Mouse (Mus musculus): ENCODE measurements at regions not wholly inside any gene's neighbourhood (a gene's known extent, or its start where the extent isn't known, plus 50 kb on each side); places are given as distances from the start of the nearest gene placed in this dataset.
A peak's percentile ranks its signal among the peaks of the same experiment; 100 is the strongest.

DNA sequence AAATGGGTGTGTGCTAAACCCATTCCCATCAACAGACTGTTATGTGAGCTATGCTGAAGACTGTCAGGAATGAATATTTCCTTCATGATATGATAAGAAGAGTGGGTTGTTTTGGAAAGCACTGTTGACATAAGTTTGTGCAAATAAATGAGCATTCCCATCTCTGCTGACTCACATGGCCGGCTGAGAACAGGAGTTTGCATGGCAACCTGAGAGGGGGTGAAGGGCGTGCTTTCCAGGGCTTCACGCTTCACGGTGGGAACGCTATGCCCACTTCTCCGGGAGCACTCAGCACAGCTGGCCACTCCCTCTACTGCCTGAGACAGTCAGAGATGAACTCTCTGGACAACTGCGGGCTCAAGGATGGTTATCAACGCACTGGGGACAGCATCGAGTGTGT lies 348.9 kb upstream of the Slc24a5 start:
- DNase-seq (ENCODE audit: extremely low spot score) = no peak

DNA sequence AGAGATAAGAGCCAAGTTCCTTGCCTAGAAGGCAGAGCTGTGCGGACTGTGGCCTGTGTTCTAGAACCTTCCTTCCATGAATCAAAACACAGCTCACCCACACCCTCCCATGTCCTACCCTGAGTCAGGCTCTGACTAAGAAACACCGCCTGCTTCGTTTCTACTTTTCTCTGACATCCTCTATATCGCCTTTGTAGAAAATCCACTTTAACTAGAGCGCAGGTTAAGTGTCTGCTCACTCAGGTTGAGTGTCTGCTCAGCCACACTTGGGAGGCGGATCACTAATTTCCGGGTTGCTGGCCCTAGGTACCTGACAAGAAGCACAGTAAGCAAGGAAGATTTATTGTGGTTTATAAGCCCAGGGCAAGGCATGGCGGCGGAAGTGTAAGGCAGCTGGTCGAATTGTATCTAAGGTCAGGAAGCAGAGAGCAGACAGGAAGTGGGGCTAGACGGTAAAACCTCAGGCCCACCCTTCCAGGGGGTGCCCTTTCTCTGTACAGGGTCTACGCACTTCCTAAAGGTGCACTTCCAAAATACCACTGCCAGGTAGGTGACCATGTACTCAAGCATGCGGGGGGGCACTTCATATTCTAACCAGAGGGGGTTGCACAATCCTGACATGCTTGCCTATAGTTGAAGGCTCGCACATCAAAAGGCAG lies 348.0 kb upstream of the Slc24a5 start:
- no peak for DNase-seq (ENCODE audit: extremely low spot score)

DNA sequence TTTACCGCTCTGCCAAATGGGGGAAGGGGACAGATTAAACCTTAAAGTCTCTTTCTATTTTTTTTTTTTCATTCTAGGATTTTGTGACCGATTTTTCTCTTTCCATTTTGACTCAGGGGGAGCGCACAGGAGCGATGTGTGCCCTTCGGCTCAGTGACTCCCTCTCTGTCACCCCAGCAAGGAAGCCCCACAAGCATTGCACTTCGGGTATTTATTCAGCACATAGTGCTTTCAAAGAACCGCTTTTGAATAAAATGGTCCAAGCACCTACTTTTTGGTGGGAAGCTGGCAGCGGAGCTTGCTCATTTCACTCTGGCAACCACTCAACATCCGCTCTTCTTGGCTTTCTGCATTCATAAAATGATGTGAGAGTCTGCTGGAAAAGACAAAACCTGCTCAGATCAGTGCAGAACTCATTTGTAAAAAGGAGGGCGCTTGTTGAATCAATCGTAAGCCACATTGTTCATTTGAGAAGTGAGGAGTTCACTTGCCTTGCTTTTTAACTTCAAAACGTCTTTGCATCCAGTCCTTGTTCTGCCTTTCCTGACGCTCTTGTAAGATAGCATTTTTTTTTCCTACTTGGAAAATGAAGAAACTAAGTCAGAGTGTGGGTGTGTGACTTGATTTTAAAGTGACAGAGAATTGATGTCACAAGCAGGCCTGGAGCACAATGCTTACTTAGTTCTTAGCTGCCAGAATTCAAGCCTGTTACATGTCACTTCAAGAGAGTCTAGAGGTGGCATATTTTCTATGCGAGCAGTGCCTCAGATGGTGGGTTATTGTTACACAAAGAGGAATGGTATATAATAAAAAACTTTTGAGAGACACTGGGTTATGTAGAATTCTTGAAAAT lies 347.1 kb upstream of the Slc24a5 start:
- DNase-seq (ENCODE audit: extremely low spot score) = no peak

DNA sequence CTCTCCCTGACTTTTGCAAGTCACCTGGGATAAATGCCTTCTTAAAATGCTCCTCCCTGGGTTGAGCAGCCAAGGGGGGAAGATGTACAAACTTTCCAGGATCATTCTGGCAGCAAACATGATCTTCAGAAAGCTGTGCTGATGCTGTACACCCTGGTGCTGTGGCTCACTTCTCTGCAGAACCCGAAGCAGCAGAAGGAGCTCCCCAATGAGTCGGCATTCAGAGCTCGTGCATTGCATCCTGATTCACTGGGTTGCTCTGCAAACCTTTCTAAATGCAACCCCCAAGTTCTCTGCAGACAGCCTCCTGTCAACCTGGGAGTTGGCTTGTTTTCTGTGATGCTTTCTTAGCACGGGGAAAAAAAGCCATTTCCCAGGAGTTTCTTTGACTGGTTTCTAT lies 343.8 kb upstream of the Slc24a5 start:
- no peak for DNase-seq (ENCODE audit: extremely low spot score)

DNA sequence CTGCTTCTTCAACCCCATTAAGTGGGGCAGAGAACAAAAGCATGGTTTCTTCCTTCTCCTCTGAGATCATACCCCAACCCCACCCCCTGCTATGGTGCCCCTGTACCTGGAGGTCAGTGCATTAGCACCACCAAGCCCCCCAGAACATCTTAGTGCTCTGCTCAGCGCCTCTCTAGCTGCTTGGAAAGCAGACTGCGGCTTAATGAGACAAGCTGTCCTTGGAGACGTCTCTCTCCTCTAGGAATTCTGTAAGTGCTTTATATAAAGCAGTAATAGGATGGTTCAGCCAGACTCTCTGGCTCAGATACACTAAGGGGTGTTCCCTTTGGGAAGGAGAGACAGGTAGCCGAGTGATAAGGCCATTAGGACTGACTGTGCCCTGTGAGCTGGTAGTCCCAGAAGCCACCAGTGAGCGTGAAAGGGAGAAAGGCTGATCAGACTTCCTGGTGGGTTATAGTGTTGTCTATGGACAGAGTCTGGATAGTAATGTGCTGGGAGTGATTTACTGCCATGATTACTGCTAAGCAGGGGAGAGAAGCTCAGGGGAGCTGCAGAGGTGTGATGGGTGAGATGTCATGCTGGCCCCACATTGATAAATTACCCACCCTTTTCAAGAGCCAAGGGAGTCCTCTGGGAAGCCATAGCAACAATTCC lies 343.0 kb upstream of the Slc24a5 start:
- DNase-seq (ENCODE audit: extremely low spot score) = no peak

DNA sequence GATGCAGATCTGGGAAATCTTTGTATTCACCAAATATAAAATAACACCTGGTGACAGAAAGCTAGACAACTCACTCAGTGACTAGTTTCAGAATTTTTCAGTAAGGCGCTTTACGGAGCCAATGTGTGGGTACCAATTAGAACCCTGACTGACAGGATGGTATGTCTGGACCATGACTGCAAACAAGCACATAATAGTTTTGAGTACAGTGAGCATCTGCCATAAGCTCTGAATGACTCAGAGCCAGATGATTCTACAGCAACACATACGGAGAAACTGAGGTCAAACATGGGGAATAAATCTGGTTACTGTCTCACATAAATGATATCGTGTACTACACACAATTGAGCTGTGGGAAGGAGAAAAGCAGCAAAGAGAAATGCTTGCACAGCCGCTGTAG lies 339.9 kb upstream of the Slc24a5 start:
- DNase-seq (ENCODE audit: extremely low spot score) = no peak

DNA sequence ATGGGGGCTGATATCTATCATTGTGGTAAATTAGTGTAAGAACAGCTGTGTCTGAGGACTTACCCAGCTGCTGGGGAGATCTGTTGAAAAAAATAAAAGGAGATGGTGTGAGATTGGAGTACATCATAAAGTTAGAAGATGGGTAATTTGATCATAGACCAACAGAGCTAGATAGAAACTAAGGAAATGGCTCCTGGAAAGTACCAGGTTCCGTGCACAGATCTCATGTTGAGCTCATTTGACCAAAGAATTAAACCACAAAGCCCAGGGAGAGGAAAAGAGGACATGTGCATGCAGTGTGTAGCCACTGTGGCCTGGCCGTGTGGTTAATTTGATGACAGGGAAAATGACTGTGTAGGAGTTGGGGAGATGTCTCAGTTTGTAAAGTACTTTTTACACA lies 335.3 kb upstream of the Slc24a5 start:
- no peak for DNase-seq (ENCODE audit: extremely low spot score)

DNA sequence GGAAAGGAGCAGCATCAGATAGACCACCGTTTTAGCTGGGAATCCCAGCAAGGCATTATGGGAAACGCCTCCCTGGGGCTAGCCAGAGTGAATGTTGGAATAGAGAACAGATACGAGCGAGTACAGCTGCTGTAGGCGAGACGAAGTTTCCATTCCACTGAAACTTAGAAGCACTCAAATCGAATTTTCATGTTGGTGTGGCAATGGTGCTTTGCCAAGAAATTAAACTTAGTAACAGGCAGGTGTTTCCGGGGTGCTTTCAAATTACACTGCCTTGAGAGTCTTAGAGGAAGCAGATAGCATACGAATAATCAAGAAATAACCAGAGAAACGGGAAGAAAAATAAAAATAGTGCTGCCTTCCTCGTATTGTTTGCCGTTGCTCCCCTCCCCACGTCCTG lies 327.1 kb upstream of the Slc24a5 start:
- no peak for DNase-seq (ENCODE audit: extremely low spot score)

DNA sequence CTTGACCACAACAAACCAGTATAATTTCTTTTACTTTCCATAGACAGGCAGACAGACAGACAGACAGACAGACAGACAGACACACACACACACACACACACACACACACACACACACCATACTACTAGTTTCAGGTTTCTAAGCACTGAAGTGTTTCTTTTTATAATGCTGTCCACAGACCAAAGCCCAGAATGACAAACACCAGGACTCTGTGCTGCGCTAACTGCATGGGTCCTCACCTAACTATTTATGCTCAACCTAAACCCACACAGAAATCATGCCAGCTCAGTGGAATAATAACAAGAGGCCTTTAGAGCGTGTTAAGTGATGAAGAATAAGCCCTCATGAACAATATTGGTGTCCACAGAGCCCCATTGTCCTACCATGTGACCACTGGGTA lies 325.0 kb upstream of the Slc24a5 start:
- DNase-seq (ENCODE audit: extremely low spot score) = no peak

- no peak for DNase-seq (ENCODE audit: extremely low spot score)
These were observed 322.9 kb upstream of the Slc24a5 start for GRCm38 (mm10) chr2:124745045-124745444.

DNA sequence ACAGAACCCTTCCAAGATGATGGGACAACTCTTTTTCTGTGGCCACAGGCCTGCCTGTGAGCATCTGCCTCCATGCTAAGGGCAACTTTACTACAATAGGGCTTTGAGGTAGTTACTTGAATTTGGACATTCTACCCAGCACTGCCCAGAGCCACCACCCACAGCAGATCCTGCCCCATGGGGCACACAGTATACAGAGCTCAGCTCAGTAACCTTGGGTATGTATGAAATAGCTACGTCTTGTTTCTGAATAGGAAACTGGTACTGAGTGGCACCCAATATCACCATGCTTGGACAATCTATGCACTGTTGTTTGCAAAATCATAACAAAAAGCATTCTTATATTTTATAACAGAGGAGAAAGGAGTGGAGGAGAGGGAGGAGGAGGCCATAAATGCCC lies 320.8 kb upstream of the Slc24a5 start:
- DNase-seq (ENCODE audit: extremely low spot score) = no peak

DNA sequence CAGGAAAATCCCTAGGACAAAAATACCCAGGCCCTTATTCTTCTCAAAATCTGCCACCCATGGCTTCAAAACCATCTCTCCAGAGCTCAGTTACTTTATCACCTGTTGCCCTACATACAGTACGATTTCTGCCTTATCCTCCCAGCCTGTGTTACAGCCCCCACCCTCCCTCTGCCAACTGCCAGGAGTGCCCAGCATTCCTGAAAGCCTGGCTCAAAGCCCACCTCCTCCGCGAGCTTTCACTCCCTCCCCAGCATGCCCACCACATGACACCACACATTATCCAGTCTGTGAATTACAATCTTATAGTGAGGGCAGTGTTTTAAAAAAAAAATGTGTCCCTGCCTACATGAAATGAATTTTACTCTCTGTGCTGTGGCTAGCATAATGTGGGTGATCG lies 320.3 kb upstream of the Slc24a5 start:
- DNase-seq (ENCODE audit: extremely low spot score) = no peak

- no peak for DNase-seq (ENCODE audit: extremely low spot score)
These were observed 316.1 kb upstream of the Slc24a5 start for GRCm38 (mm10) chr2:124751832-124752231.

DNA sequence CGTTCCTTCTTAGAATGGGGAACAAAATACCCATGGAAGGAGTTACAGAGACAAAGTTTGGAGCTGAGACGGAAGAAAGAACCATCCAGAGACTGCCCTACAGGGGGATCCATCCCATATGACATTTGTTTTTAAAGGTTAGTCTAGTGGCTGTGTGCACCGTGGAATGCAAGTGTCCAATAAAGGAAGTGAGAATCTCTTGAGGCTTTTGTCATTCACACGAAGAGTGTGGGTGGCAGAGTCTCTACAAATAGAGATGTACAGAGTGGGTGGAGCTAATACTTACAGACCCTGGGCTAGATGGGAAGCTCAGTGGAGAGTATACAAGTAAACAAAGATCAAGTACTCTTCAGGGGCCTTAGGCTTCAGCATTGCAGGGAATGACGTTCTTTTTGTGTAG lies 314.2 kb upstream of the Slc24a5 start:
- DNase-seq (ENCODE audit: extremely low spot score) = no peak

DNA sequence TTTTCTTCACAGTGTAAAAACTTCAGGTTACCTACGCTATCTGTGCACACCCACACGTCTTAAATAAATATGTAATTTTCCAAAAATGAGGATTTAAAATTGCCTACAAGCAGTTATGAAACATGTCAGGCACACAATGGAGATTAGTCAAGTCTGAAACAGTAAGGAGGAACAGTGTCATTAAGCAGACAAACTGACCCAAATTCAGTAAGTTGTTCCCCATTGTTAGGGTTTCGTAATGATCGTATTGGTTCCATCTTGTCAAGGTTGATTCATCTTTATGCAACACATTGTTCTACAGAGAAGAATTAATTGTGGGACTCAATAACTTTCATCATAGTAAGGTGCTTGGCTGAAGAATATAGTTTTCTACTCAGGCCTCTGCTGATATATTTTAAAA lies 312.7 kb upstream of the Slc24a5 start:
- no peak for DNase-seq (ENCODE audit: extremely low spot score)

DNA sequence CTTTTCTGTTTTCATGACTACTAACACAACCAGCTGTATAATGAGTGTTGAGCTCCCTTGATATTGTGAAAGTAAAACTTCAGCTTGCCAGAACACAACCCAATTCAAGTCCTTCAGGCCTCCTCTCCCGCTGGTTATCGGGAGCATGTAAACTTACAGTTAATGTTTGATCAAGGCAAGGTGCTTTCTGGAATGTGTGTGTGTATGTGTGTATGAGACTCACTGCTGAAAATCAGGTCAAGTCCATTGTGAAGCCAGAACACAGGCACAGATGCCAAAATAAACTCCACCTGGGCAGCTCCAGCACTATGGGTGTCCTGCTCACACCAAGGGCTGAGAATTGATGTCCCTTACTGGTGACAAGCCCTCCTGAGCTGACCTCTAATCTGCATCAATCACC lies 308.9 kb upstream of the Slc24a5 start:
- no peak for DNase-seq (ENCODE audit: extremely low spot score)

GRCm38 (mm10) chr2:124763650-124764049 lies 304.3 kb upstream of the Slc24a5 start:
- DNase-seq (ENCODE audit: extremely low spot score) = no peak

DNA sequence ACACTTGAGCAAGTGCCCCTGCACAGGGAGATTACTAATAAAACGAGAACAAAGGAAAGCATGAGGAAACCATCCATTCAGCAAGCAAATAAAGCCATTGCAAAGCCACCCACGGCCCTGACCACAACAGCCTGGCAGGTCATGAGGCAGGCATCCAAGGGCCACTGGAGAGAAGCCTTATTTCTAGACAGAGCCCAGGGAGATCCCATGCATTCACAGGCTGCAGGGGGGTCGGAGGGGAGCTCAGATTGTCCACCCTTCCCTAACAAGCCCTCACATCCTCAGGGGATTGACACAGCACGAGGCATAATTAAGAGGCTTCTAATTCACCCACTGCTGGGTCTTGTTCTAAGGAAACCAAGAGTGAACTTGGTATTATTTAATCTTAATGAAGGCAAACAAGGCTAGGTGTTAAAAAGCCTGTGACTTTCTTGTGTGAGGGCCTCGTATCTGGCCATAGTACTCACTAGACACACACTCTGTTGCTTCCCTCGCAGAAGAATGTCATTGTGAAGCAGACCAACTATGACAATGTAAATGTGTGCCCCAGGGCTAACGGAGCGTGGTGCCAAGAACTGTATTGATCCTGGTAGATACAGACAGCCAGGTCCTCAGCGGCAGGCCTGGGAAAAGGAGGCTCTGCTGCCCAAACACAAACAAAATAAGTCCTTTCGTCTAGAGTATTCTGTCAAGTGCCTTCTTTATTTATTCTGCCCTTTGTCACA lies 303.6 kb upstream of the Slc24a5 start:
- no peak for DNase-seq (ENCODE audit: extremely low spot score)

GRCm38 (mm10) chr2:124769267-124769967 lies 298.5 kb upstream of the Slc24a5 start:
- no peak for DNase-seq (ENCODE audit: extremely low spot score)

GRCm38 (mm10) chr2:124770028-124770427 lies 297.9 kb upstream of the Slc24a5 start:
- no peak for DNase-seq (ENCODE audit: extremely low spot score)

DNA sequence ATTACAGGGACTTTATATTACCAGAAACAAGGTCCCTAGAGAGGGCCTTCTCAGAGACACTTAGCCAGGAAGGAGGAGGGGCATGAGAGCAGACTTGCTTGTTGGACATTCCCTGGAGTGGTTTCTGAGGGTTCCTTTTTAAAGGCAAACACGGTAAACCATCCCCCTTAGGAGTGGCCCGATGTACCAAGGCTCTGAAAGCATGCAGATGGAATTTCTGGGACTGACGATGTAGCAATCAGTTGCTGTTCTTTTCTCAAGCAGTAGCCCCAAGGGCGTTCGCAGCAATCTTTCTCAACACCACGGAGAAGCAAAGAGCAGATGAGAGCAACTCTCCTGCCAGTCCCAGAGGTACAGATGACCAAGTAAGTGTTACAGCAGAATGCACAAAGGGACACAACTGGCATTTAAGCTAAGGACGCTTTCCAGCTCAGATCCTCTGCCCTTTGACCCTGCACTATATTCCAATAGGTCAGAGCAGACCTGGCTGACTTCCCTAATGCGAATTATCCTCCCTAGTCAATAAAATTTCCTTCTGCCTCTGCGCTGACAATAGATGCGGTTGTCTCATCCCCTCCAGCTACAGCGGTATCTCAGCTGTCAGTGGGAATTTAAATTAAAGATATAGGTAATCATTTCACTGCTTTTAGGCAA lies 295.7 kb upstream of the Slc24a5 start:
- peak; percentile 22 for DNase-seq (ENCODE audit: extremely low spot score)

Data from embryo, embryonic 9.5 days (tissue).